Mouse (Mus musculus): Measurements from ENCODE around the gene Adamts16. TPM values are rescaled to one million over a fixed set of nuclear protein-coding genes. Genes with fewer than 3 reads are reported as not detected.
A peak's percentile ranks its signal among the peaks of the same experiment; 100 is the strongest.

Gene Adamts16
- polyA plus RNA-seq, 1 experiment from 2014 or later, result 1.4 TPM

- Histone ChIP-seq H3K4me3 (replicated peaks; ENCODE audit: low read depth, low read length) (no peak overlapping the region), H3K27ac (replicated peaks; ENCODE audit: low read depth, low read length) (no peak overlapping the region), H3K36me3 (ENCODE audit: control insufficient read depth, insufficient read depth, low read length) (no peaks in the 10 kb centered on the region), H3K4me2 (ENCODE audit: low read length) (no peak overlapping the region), H3K9ac (replicated peaks; ENCODE audit: low read length) (no peak overlapping the region), H3K9me3 (ENCODE audit: control insufficient read depth, low read length) (no peaks in the 10 kb centered on the region), H3K4me1 (ENCODE audit: control insufficient read depth, insufficient read depth, low read length) (no peaks in the 10 kb centered on the region), H3K27me3 (ENCODE audit: control insufficient read depth, insufficient read depth, low read length) (no peaks in the 10 kb centered on the region)
- WGBS, result 56% methylated on average over 3 of the region's 3 CpGs
- DNase-seq (no peak), ATAC-seq (ENCODE audit: low FRiP score, low TSS enrichment) (no peak)
Measured at GRCm38 (mm10) chr13:70724635-70725034, 117.0 kb downstream of the Adamts16 start.

GRCm38 (mm10) chr13:70724108-70724622 is 117.4 kb downstream of the Adamts16 start:
- H3K4me3 ChIP-seq (replicated peaks; ENCODE audit: low read depth, low read length), result no peak overlapping the region
- H3K27me3 ChIP-seq (ENCODE audit: control insufficient read depth, insufficient read depth, low read length), result no peaks in the 10 kb centered on the region
- no peak overlapping the region for H3K27ac ChIP-seq (replicated peaks; ENCODE audit: low read depth, low read length)
- no peaks in the 10 kb centered on the region for H3K36me3 ChIP-seq (ENCODE audit: control insufficient read depth, insufficient read depth, low read length)
- 78% methylated on average over 2 of the region's 2 CpGs for WGBS
- ATAC-seq (ENCODE audit: low FRiP score, low TSS enrichment) (no peak), DNase-seq (no peak)
- no peaks in the 10 kb centered on the region for H3K9me3 ChIP-seq (ENCODE audit: control insufficient read depth, low read length)
- no peak overlapping the region for H3K9ac ChIP-seq (replicated peaks; ENCODE audit: low read length)
- H3K4me2 ChIP-seq (ENCODE audit: low read length), result no peak overlapping the region
- no peaks in the 10 kb centered on the region for H3K4me1 ChIP-seq (ENCODE audit: control insufficient read depth, insufficient read depth, low read length)

GRCm38 (mm10) chr13:70719994-70720393 is 121.6 kb downstream of the Adamts16 start:
- Histone ChIP-seq H3K4me1 (ENCODE audit: control insufficient read depth, insufficient read depth, low read length) (no peaks in the 10 kb centered on the region), H3K27ac (replicated peaks; ENCODE audit: low read depth, low read length) (no peak overlapping the region), H3K4me3 (replicated peaks; ENCODE audit: low read depth, low read length) (no peak overlapping the region), H3K27me3 (ENCODE audit: control insufficient read depth, insufficient read depth, low read length) (no peaks in the 10 kb centered on the region), H3K36me3 (ENCODE audit: control insufficient read depth, insufficient read depth, low read length) (no peaks in the 10 kb centered on the region), H3K9ac (replicated peaks; ENCODE audit: low read length) (no peak overlapping the region), H3K9me3 (ENCODE audit: control insufficient read depth, low read length) (no peaks in the 10 kb centered on the region), H3K4me2 (ENCODE audit: low read length) (no peak overlapping the region)
- ATAC-seq (ENCODE audit: low FRiP score, low TSS enrichment), result no peak
- DNase-seq, result no peak
- WGBS, result 88% methylated on average over 1 of the region's 1 CpGs

- no peaks in the 10 kb centered on the region for H3K9me3 ChIP-seq (ENCODE audit: control insufficient read depth, low read length)
- no peak for ATAC-seq (ENCODE audit: low FRiP score, low TSS enrichment)
- H3K4me2 ChIP-seq (ENCODE audit: low read length), result no peak overlapping the region
- WGBS, result 86% methylated on average over 2 of the region's 2 CpGs
- no peak for DNase-seq
- H3K9ac ChIP-seq (replicated peaks; ENCODE audit: low read length), result no peak overlapping the region
- H3K4me3 ChIP-seq (replicated peaks; ENCODE audit: low read depth, low read length), result no peak overlapping the region
- H3K4me1 ChIP-seq (ENCODE audit: control insufficient read depth, insufficient read depth, low read length), result peaks cover 5% of the 10 kb centered on the region; the same call in 1 of the 2 replicates
- no peaks in the 10 kb centered on the region for H3K36me3 ChIP-seq (ENCODE audit: control insufficient read depth, insufficient read depth, low read length)
- no peaks in the 10 kb centered on the region for H3K27me3 ChIP-seq (ENCODE audit: control insufficient read depth, insufficient read depth, low read length)
- no peak overlapping the region for H3K27ac ChIP-seq (replicated peaks; ENCODE audit: low read depth, low read length)
Measured at GRCm38 (mm10) chr13:70718814-70719213, 122.8 kb downstream of the Adamts16 start.

GRCm38 (mm10) chr13:70716022-70716421 is 125.6 kb downstream of the Adamts16 start:
- H3K4me2 ChIP-seq (ENCODE audit: low read length), result no peak overlapping the region
- no peak overlapping the region for H3K27ac ChIP-seq (replicated peaks; ENCODE audit: low read depth, low read length)
- 79% methylated on average over 5 of the region's 5 CpGs for WGBS
- H3K9me3 ChIP-seq (ENCODE audit: control insufficient read depth, low read length), result no peaks in the 10 kb centered on the region
- H3K4me3 ChIP-seq (replicated peaks; ENCODE audit: low read depth, low read length), result no peak overlapping the region
- ATAC-seq (ENCODE audit: low FRiP score, low TSS enrichment) (no peak), DNase-seq (no peak)
- no peak overlapping the region for H3K9ac ChIP-seq (replicated peaks; ENCODE audit: low read length)
- H3K36me3 ChIP-seq (ENCODE audit: control insufficient read depth, insufficient read depth, low read length), result no peaks in the 10 kb centered on the region
- H3K27me3 ChIP-seq (ENCODE audit: control insufficient read depth, insufficient read depth, low read length), result no peaks in the 10 kb centered on the region
- H3K4me1 ChIP-seq (ENCODE audit: control insufficient read depth, insufficient read depth, low read length), result peaks cover 5% of the 10 kb centered on the region; the same call in 1 of the 2 replicates

GRCm38 (mm10) chr13:70714081-70714775 is 127.4 kb downstream of the Adamts16 start:
- Histone ChIP-seq H3K27ac (replicated peaks; ENCODE audit: low read depth, low read length) (no peak overlapping the region), H3K9me3 (ENCODE audit: control insufficient read depth, low read length) (no peaks in the 10 kb centered on the region), H3K27me3 (ENCODE audit: control insufficient read depth, insufficient read depth, low read length) (no peaks in the 10 kb centered on the region), H3K9ac (replicated peaks; ENCODE audit: low read length) (no peak overlapping the region), H3K4me2 (ENCODE audit: low read length) (no peak overlapping the region), H3K4me1 (ENCODE audit: control insufficient read depth, insufficient read depth, low read length) (peaks cover 5% of the 10 kb centered on the region; the same call in 1 of the 2 replicates), H3K4me3 (replicated peaks; ENCODE audit: low read depth, low read length) (no peak overlapping the region), H3K36me3 (ENCODE audit: control insufficient read depth, insufficient read depth, low read length) (no peaks in the 10 kb centered on the region)
- DNase-seq (peak; percentile 30), ATAC-seq (ENCODE audit: low FRiP score, low TSS enrichment) (peak; percentile 43)
- WGBS, result 65% methylated on average over 7 of the region's 7 CpGs

- WGBS, result 80% methylated on average over 5 of the region's 5 CpGs
Measured at GRCm38 (mm10) chr13:70713331-70713730, 128.3 kb downstream of the Adamts16 start.

GRCm38 (mm10) chr13:70707158-70707854 is 134.3 kb downstream of the Adamts16 start:
- Histone ChIP-seq H3K9ac (replicated peaks; ENCODE audit: low read length) (no peak overlapping the region), H3K27ac (replicated peaks; ENCODE audit: low read depth, low read length) (no peak overlapping the region)
- 88% methylated on average over 5 of the region's 5 CpGs for WGBS

More at GRCm38 (mm10) chr13:70713331-70713730, 128.3 kb downstream of the Adamts16 start:
- DNase-seq (no peak), ATAC-seq (ENCODE audit: low FRiP score, low TSS enrichment) (no peak)
- Histone ChIP-seq H3K4me2 (ENCODE audit: low read length) (no peak overlapping the region), H3K27ac (replicated peaks; ENCODE audit: low read depth, low read length) (no peak overlapping the region), H3K9ac (replicated peaks; ENCODE audit: low read length) (no peak overlapping the region), H3K36me3 (ENCODE audit: control insufficient read depth, insufficient read depth, low read length) (no peaks in the 10 kb centered on the region), H3K9me3 (ENCODE audit: control insufficient read depth, low read length) (no peaks in the 10 kb centered on the region), H3K27me3 (ENCODE audit: control insufficient read depth, insufficient read depth, low read length) (no peaks in the 10 kb centered on the region), H3K4me3 (replicated peaks; ENCODE audit: low read depth, low read length) (no peak overlapping the region), H3K4me1 (ENCODE audit: control insufficient read depth, insufficient read depth, low read length) (peaks cover 5% of the 10 kb centered on the region; the same call in 1 of the 2 replicates)

More at GRCm38 (mm10) chr13:70707158-70707854, 134.3 kb downstream of the Adamts16 start:
- Histone ChIP-seq H3K4me2 (ENCODE audit: low read length) (no peak overlapping the region), H3K36me3 (ENCODE audit: control insufficient read depth, insufficient read depth, low read length) (no peaks in the 10 kb centered on the region), H3K27me3 (ENCODE audit: control insufficient read depth, insufficient read depth, low read length) (no peaks in the 10 kb centered on the region), H3K4me3 (replicated peaks; ENCODE audit: low read depth, low read length) (no peak overlapping the region), H3K9me3 (ENCODE audit: control insufficient read depth, low read length) (no peaks in the 10 kb centered on the region), H3K4me1 (ENCODE audit: control insufficient read depth, insufficient read depth, low read length) (no peaks in the 10 kb centered on the region)
- DNase-seq (no peak), ATAC-seq (ENCODE audit: low FRiP score, low TSS enrichment) (no peak)
